Mouse (Mus musculus): ENCODE results near the gene AI661453. TPM values are rescaled to one million over a fixed set of nuclear protein-coding genes. Genes with fewer than 3 reads are reported as not detected.

The AI661453 gene
- total and polyA plus RNA-seq, 2 experiments from 2014 or later = 0.19 to 0.93 TPM

- H3K9me3 ChIP-seq (ENCODE audit: low read length) = no peaks in the 10 kb centered on the region
- H3K27me3 ChIP-seq (ENCODE audit: insufficient read depth, low read length) = no peaks in the 10 kb centered on the region
- no peak for DNase-seq (ENCODE audit: low spot score)
- H3K27ac ChIP-seq (ENCODE audit: low read depth, low read length) = no peak overlapping the region
- H3K4me1 ChIP-seq (ENCODE audit: insufficient read depth, low read length) = no peaks in the 10 kb centered on the region
- 82% methylated on average over 5 of the region's 5 CpGs for WGBS
- H3K4me2 ChIP-seq (ENCODE audit: low read depth, low read length, poor library complexity, severe bottlenecking) = no peak overlapping the region
- H3K36me3 ChIP-seq (ENCODE audit: insufficient read depth, low read length) = no peaks in the 10 kb centered on the region
- no peak for ATAC-seq (ENCODE audit: low FRiP score)
- no peak for TF ChIP-seq CTCF (IDR thresholded peaks at IDR 0.05)
- no peak overlapping the region for H3K4me3 ChIP-seq (ENCODE audit: low read depth, low read length)
- no peak overlapping the region for H3K9ac ChIP-seq (replicated peaks; ENCODE audit: low read length, poor library complexity, severe bottlenecking)
These were observed 13.0 kb downstream of the AI661453 start for GRCm38 (mm10) chr17:47449432-47449831.

GRCm38 (mm10) chr17:47450239-47450638, 13.8 kb downstream of the AI661453 start:
- ATAC-seq (ENCODE audit: low FRiP score) (no peak), DNase-seq (ENCODE audit: low spot score) (no peak)
- H3K4me3 ChIP-seq (ENCODE audit: low read depth, low read length) = no peak overlapping the region
- no peaks in the 10 kb centered on the region for H3K27me3 ChIP-seq (ENCODE audit: insufficient read depth, low read length)
- no peaks in the 10 kb centered on the region for H3K9me3 ChIP-seq (ENCODE audit: low read length)
- WGBS = 50% methylated on average over 7 of the region's 7 CpGs
- no peak overlapping the region for H3K4me2 ChIP-seq (ENCODE audit: low read depth, low read length, poor library complexity, severe bottlenecking)
- H3K4me1 ChIP-seq (ENCODE audit: insufficient read depth, low read length) = no peaks in the 10 kb centered on the region
- TF ChIP-seq CTCF (IDR thresholded peaks at IDR 0.05) = no peak
- no peak overlapping the region for H3K27ac ChIP-seq (ENCODE audit: low read depth, low read length)
- no peaks in the 10 kb centered on the region for H3K36me3 ChIP-seq (ENCODE audit: insufficient read depth, low read length)
- H3K9ac ChIP-seq (replicated peaks; ENCODE audit: low read length, poor library complexity, severe bottlenecking) = no peak overlapping the region

DNA sequence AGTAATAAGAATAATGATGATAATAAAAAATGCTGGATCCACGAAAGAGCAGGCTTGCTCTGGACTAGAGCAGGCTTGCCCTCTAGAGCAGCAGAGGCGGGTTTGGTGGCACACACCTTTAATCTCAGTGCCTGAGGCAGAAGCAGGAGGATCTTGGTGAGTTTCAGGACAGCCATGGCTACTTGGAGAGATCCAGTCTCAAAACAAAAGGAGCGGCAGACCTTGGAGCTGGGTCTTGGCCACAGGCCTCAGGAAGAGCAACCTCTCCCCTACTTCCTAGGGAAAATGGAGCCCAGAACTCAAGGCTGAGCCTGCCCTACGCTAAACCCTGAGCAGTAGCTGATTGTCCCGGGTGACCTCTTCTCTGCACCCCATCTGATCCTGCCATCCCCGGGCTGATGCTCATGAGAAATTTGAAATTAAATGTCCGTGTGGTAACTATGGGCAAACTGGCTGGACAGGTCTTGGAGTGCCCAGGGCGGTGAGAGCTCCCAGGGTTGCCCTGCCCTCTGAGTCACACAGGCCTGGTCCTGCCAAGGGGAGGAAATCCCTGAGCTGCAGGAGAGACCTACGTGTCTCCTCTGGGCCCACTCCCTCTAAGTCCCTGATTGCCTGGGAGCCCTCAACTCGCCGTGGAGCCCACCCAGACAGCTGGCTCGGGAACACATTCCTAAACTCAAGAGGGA, 14.6 kb downstream of the AI661453 start:
- H3K4me3 ChIP-seq (ENCODE audit: low read depth, low read length) = no peak overlapping the region
- no peaks in the 10 kb centered on the region for H3K4me1 ChIP-seq (ENCODE audit: insufficient read depth, low read length)
- 69% methylated on average over 12 of the region's 12 CpGs for WGBS
- DNase-seq (ENCODE audit: low spot score) (no peak), ATAC-seq (ENCODE audit: low FRiP score) (no peak)
- H3K27me3 ChIP-seq (ENCODE audit: insufficient read depth, low read length) = no peaks in the 10 kb centered on the region
- H3K27ac ChIP-seq (ENCODE audit: low read depth, low read length) = no peak overlapping the region
- H3K36me3 ChIP-seq (ENCODE audit: insufficient read depth, low read length) = no peaks in the 10 kb centered on the region
- no peaks in the 10 kb centered on the region for H3K9me3 ChIP-seq (ENCODE audit: low read length)
- H3K4me2 ChIP-seq (ENCODE audit: low read depth, low read length, poor library complexity, severe bottlenecking) = no peak overlapping the region
- no peak for TF ChIP-seq CTCF (IDR thresholded peaks at IDR 0.05)
- no peak overlapping the region for H3K9ac ChIP-seq (replicated peaks; ENCODE audit: low read length, poor library complexity, severe bottlenecking)

GRCm38 (mm10) chr17:47452886-47453285, 16.5 kb downstream of the AI661453 start:
- no peaks in the 10 kb centered on the region for H3K27me3 ChIP-seq (ENCODE audit: insufficient read depth, low read length)
- no peak for ATAC-seq (ENCODE audit: low FRiP score)
- no peak overlapping the region for H3K27ac ChIP-seq (ENCODE audit: low read depth, low read length)
- DNase-seq (ENCODE audit: low spot score) = no peak
- no peak overlapping the region for H3K4me3 ChIP-seq (ENCODE audit: low read depth, low read length)
- H3K9me3 ChIP-seq (ENCODE audit: low read length) = no peaks in the 10 kb centered on the region
- H3K9ac ChIP-seq (replicated peaks; ENCODE audit: low read length, poor library complexity, severe bottlenecking) = no peak overlapping the region
- no peak overlapping the region for H3K4me2 ChIP-seq (ENCODE audit: low read depth, low read length, poor library complexity, severe bottlenecking)
- 62% methylated on average over 7 of the region's 7 CpGs for WGBS
- H3K4me1 ChIP-seq (ENCODE audit: insufficient read depth, low read length) = no peaks in the 10 kb centered on the region
- H3K36me3 ChIP-seq (ENCODE audit: insufficient read depth, low read length) = no peaks in the 10 kb centered on the region
- no peak for TF ChIP-seq CTCF (IDR thresholded peaks at IDR 0.05)

DNA sequence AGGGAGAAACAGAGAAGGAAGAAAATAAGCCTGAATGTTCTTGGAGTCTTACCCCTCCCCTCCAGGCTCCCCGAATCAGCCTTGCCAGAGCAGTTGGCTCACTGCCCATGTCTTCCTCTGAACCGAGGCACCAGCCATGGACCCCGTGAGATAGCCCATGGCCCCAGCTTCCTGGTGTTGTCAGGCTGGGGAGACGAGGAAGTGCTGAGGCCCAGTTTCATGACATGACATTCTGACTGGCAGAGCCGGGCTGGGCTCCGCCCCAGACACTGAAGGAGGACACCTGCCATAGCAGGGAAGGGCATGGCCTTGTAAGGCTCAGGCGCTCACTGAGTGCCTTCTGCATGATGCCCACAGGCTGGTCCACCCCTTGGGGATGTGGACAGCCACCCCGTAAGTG, 18.3 kb downstream of the AI661453 start:
- Histone ChIP-seq H3K4me1 (ENCODE audit: insufficient read depth, low read length) (no peaks in the 10 kb centered on the region), H3K36me3 (ENCODE audit: insufficient read depth, low read length) (no peaks in the 10 kb centered on the region), H3K9ac (replicated peaks; ENCODE audit: low read length, poor library complexity, severe bottlenecking) (no peak overlapping the region), H3K9me3 (ENCODE audit: low read length) (no peaks in the 10 kb centered on the region), H3K4me3 (ENCODE audit: low read depth, low read length) (no peak overlapping the region), H3K27me3 (ENCODE audit: insufficient read depth, low read length) (no peaks in the 10 kb centered on the region), H3K27ac (ENCODE audit: low read depth, low read length) (no peak overlapping the region), H3K4me2 (ENCODE audit: low read depth, low read length, poor library complexity, severe bottlenecking) (no peak overlapping the region)
- ATAC-seq (ENCODE audit: low FRiP score) (no peak), DNase-seq (ENCODE audit: low spot score) (no peak)
- WGBS = 67% methylated on average over 8 of the region's 8 CpGs
- no peak for TF ChIP-seq CTCF (IDR thresholded peaks at IDR 0.05)

DNA sequence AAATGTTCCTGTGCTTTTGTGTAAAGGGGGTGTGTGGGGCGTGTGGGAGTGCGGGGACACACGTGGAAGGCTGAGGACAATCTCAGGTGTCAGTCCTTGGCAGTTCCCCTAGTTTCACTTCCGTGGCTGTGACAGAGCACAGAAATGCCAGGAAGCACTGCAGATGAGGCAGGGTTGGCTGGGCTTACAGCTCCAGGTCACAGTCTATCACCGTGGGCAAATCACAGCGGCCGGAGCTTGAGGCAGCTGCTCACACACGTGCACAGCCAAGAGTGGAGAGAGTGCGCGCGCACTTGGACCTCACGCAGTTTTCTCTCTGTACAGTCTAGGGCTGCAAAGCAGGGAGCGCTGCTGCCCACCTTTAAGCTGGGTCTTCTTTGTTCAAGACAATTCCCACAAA, 21.9 kb downstream of the AI661453 start:
- no peaks in the 10 kb centered on the region for H3K4me1 ChIP-seq (ENCODE audit: insufficient read depth, low read length)
- WGBS = 80% methylated on average over 13 of the region's 13 CpGs
- no peaks in the 10 kb centered on the region for H3K27me3 ChIP-seq (ENCODE audit: insufficient read depth, low read length)
- H3K27ac ChIP-seq (ENCODE audit: low read depth, low read length) = no peak overlapping the region
- ATAC-seq (ENCODE audit: low FRiP score) (no peak), DNase-seq (ENCODE audit: low spot score) (no peak)
- H3K36me3 ChIP-seq (ENCODE audit: insufficient read depth, low read length) = no peaks in the 10 kb centered on the region
- no peaks in the 10 kb centered on the region for H3K9me3 ChIP-seq (ENCODE audit: low read length)
- no peak overlapping the region for H3K9ac ChIP-seq (replicated peaks; ENCODE audit: low read length, poor library complexity, severe bottlenecking)
- H3K4me2 ChIP-seq (ENCODE audit: low read depth, low read length, poor library complexity, severe bottlenecking) = no peak overlapping the region
- no peak for TF ChIP-seq CTCF (IDR thresholded peaks at IDR 0.05)
- no peak overlapping the region for H3K4me3 ChIP-seq (ENCODE audit: low read depth, low read length)

Measured in midbrain, postnatal 0 days (tissue).